In the genomic region with DNA sequence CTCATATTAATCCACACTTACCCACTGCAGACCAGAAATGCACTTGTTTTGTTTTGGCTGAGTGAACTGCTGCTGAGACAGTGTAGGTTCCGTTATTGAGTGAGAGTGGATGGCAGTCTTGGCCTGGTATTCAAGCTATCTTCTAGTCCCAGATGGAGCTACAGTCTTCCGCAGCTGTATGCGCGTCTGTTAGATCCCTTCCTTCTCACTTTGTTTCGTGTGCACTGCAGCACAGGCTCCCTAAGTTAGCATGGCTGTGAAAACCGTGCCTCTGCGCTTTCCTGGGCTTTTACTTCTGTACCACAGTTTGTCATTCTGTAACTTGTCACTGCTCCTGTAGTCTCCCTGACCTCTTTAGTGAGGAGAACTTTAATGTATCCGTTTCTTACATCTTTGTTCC, we compare ENCODE assay signal across 31 mouse cellular contexts.
DNase-seq lines count a peak whose midpoint lies in the region; ATAC-seq lines count a peak whose summit lies in the region.
"Had no signal": no experiment of that assay in that cellular context is flagged by ENCODE, and none has a peak within 500 bp of the region (broad histone marks: within the 10 kb centered on the region; RNA-seq: fewer than 3 reads in every experiment).

No protein-coding gene starts in this region.

- no peak overlapping the region for H3K9ac ChIP-seq in embryonic facial prominence, embryonic 12.5 days
- no peak overlapping the region for H3K9ac ChIP-seq in hindbrain, embryonic 12.5 days
- H3K9ac ChIP-seq in hindbrain, embryonic 11.5 days (ENCODE audit: low read depth, low read length): no peak overlapping the region
- H3K9ac ChIP-seq in heart, embryonic 12.5 days: no peak overlapping the region
- H3K9ac ChIP-seq: embryonic facial prominence, embryonic 15.5 days; heart, embryonic 15.5 days; hindbrain, embryonic 15.5 days; limb, embryonic 15.5 days; liver, embryonic 14.5 days; lung, embryonic 14.5 days had no signal

- no peak for DNase-seq in embryonic facial prominence, embryonic 10.5 days (ENCODE audit: low spot score)
- no peak for DNase-seq in hindbrain, embryonic 11.5 days (ENCODE audit: low spot score)
- DNase-seq in right cerebral cortex, adult 18-20 months: peak; percentile 11
- DNase-seq in right cerebral cortex, adult 2 months (ENCODE audit: low spot score in 2 of 2): no peak
- DNase-seq: B cell, adult 2 months; cerebellum, adult 11-12 months; cerebellum, postnatal 10 days; gastrocnemius, postnatal 25 days; heart, adult 2 months; heart, postnatal 36 days; kidney, adult 2 months; layer of hippocampus, adult 9-11 months; left cerebral cortex, postnatal 4 days; lung, embryonic 14.5 days; right cerebral cortex, postnatal 25 days; spleen, adult 18-20 months; thymus, postnatal 14 days had no signal

- H3K36me3 ChIP-seq in embryonic facial prominence, embryonic 12.5 days: peaks cover 32% of the 10 kb centered on the region
- H3K36me3 ChIP-seq in embryonic facial prominence, embryonic 10.5 days (replicated peaks): peaks cover 78% of the 10 kb centered on the region
- peaks cover 34% of the 10 kb centered on the region for H3K36me3 ChIP-seq in hindbrain, embryonic 12.5 days
- H3K36me3 ChIP-seq in hindbrain, embryonic 11.5 days (ENCODE audit: control insufficient read depth, insufficient read depth, low read length): no peaks in the 10 kb centered on the region
- H3K36me3 ChIP-seq in heart, embryonic 12.5 days: peaks cover 38% of the 10 kb centered on the region

- H3K4me1 ChIP-seq in embryonic facial prominence, embryonic 12.5 days: 0 out of 2 replicates have a peak, but pooled peaks cover 7% of the 10 kb centered on the region
- peaks cover 10% of the 10 kb centered on the region for H3K4me1 ChIP-seq in embryonic facial prominence, embryonic 10.5 days
- H3K4me1 ChIP-seq in hindbrain, embryonic 12.5 days: peaks cover 5% of the 10 kb centered on the region; the same call in 1 of the 2 replicates
- H3K4me1 ChIP-seq in hindbrain, embryonic 11.5 days (replicated peaks; ENCODE audit: control insufficient read depth, insufficient read depth, low read length): no peaks in the 10 kb centered on the region
- H3K4me1 ChIP-seq in heart, embryonic 12.5 days (replicated peaks): no peaks in the 10 kb centered on the region
- H3K4me1 ChIP-seq: heart, embryonic 15.5 days; hindbrain, embryonic 15.5 days; limb, embryonic 15.5 days had no signal

- 47% methylated on average over 8 of the region's 8 CpGs for whole genome bisulfite sequencing in embryonic facial prominence, embryonic 12.5 days
- 59% methylated on average over 8 of the region's 8 CpGs for WGBS in embryonic facial prominence, embryonic 10.5 days
- WGBS in hindbrain, embryonic 12.5 days: 72% methylated on average over 8 of the region's 8 CpGs
- WGBS in hindbrain, embryonic 11.5 days: 87% methylated on average over 8 of the region's 8 CpGs
- WGBS in heart, embryonic 12.5 days: 76% methylated on average over 8 of the region's 8 CpGs

- no peak for ATAC-seq in embryonic facial prominence, embryonic 12.5 days (ENCODE audit: insufficient number of reproducible peaks, insufficient read depth, low FRiP score, low TSS enrichment)
- no peak for ATAC-seq in hindbrain, embryonic 12.5 days (ENCODE audit: low FRiP score)
- ATAC-seq in hindbrain, embryonic 11.5 days (ENCODE audit: low FRiP score): no peak
- no peak for ATAC-seq in heart, embryonic 12.5 days (ENCODE audit: insufficient number of reproducible peaks, low FRiP score)
- ATAC-seq: Patski had no signal

- no peaks in the 10 kb centered on the region for H3K27me3 ChIP-seq in embryonic facial prominence, embryonic 12.5 days
- no peaks in the 10 kb centered on the region for H3K27me3 ChIP-seq in embryonic facial prominence, embryonic 10.5 days (replicated peaks; ENCODE audit: low read depth, poor library complexity, severe bottlenecking)
- no peaks in the 10 kb centered on the region for H3K27me3 ChIP-seq in hindbrain, embryonic 12.5 days
- no peaks in the 10 kb centered on the region for H3K27me3 ChIP-seq in hindbrain, embryonic 11.5 days (ENCODE audit: control insufficient read depth, insufficient read depth, low read length)
- no peaks in the 10 kb centered on the region for H3K27me3 ChIP-seq in heart, embryonic 12.5 days (replicated peaks)
- H3K27me3 ChIP-seq: CH12.LX; embryonic facial prominence, embryonic 15.5 days; heart, embryonic 15.5 days; hindbrain, embryonic 15.5 days; limb, embryonic 15.5 days; Patski had no signal

- H3K4me3 ChIP-seq in embryonic facial prominence, embryonic 12.5 days: no peak overlapping the region
- no peak overlapping the region for H3K4me3 ChIP-seq in embryonic facial prominence, embryonic 10.5 days
- no peak overlapping the region for H3K4me3 ChIP-seq in hindbrain, embryonic 12.5 days
- H3K4me3 ChIP-seq in hindbrain, embryonic 11.5 days (ENCODE audit: low read depth, low read length): no peak overlapping the region
- H3K4me3 ChIP-seq in heart, embryonic 12.5 days: no peak overlapping the region
- H3K4me3 ChIP-seq: embryonic facial prominence, embryonic 15.5 days; heart, adult 2 months; heart, embryonic 15.5 days; hindbrain, embryonic 15.5 days; left cerebral cortex, adult 2 months; limb, embryonic 15.5 days; myocyte had no signal

- no peaks in the 10 kb centered on the region for H3K9me3 ChIP-seq in embryonic facial prominence, embryonic 12.5 days
- H3K9me3 ChIP-seq in embryonic facial prominence, embryonic 10.5 days: no peaks in the 10 kb centered on the region
- H3K9me3 ChIP-seq in hindbrain, embryonic 12.5 days (replicated peaks): no peaks in the 10 kb centered on the region
- no peaks in the 10 kb centered on the region for H3K9me3 ChIP-seq in hindbrain, embryonic 11.5 days (ENCODE audit: control insufficient read depth, low read length)
- H3K9me3 ChIP-seq in heart, embryonic 12.5 days (replicated peaks): no peaks in the 10 kb centered on the region
- H3K9me3 ChIP-seq: embryonic facial prominence, embryonic 15.5 days; G1E; heart, embryonic 15.5 days; hindbrain, embryonic 15.5 days; limb, embryonic 15.5 days had no signal

- no peak overlapping the region for H3K4me2 ChIP-seq in embryonic facial prominence, embryonic 12.5 days (replicated peaks)
- no peak overlapping the region for H3K4me2 ChIP-seq in hindbrain, embryonic 12.5 days (replicated peaks)
- H3K4me2 ChIP-seq in hindbrain, embryonic 11.5 days (replicated peaks; ENCODE audit: low read depth, low read length): no peak overlapping the region
- no peak overlapping the region for H3K4me2 ChIP-seq in heart, embryonic 12.5 days
- H3K4me2 ChIP-seq: embryonic facial prominence, embryonic 15.5 days; heart, embryonic 15.5 days; hindbrain, embryonic 15.5 days; limb, embryonic 15.5 days; lung, embryonic 14.5 days had no signal

- H3K27ac ChIP-seq in embryonic facial prominence, embryonic 12.5 days: 0 out of 2 replicates have a peak overlapping the region, but pooled peaks have one; percentile 23
- H3K27ac ChIP-seq in embryonic facial prominence, embryonic 10.5 days (replicated peaks): no peak overlapping the region; the same call in 1 of the 2 replicates
- H3K27ac ChIP-seq in hindbrain, embryonic 12.5 days: peak overlapping the region; percentile 64; the same call in 1 of the 2 replicates
- no peak overlapping the region for H3K27ac ChIP-seq in hindbrain, embryonic 11.5 days (ENCODE audit: low read depth, low read length)
- no peak overlapping the region for H3K27ac ChIP-seq in heart, embryonic 12.5 days (ENCODE audit: poor library complexity, severe bottlenecking)
- H3K27ac ChIP-seq: embryonic facial prominence, embryonic 15.5 days; heart, adult 2 months; heart, embryonic 15.5 days; hindbrain, embryonic 15.5 days; kidney, postnatal 0 days; left cerebral cortex, adult 2 months; limb, embryonic 15.5 days; liver, embryonic 14.5 days had no signal

Comparison
In these comparisons a context has a peak if more than half of its experiments do, and no peak if none do; other contexts are left out.
1. H3K27ac ChIP-seq: peak in embryonic facial prominence, embryonic 12.5 days (single experiment) and hindbrain, embryonic 12.5 days (single experiment); none in embryonic facial prominence, embryonic 10.5 days (single experiment), hindbrain, embryonic 11.5 days (single experiment) and heart, embryonic 12.5 days (single experiment).